Mouse (Mus musculus) mature B cell (primary cell): ENCODE results near the gene Lrp6.

Experiments used
- in situ Hi-C: fragments of 300-500 bp; cut with MboI; formaldehyde crosslinking; loops from 2 replicates; pipeline ENCODE4 v1.14.3; 2019

Lrp6 gene

GRCm38 (mm10) chr6:134533021-134533420, 33.7 kb downstream of the Lrp6 start:
- in situ Hi-C loops, result no loop called here

GRCm38 (mm10) chr6:134531950-134532349, 34.8 kb downstream of the Lrp6 start:
- in situ Hi-C loops, result no loop called here

- in situ Hi-C loops, result no loop called here
Measured at GRCm38 (mm10) chr6:134529340-134529739, 37.4 kb downstream of the Lrp6 start.

GRCm38 (mm10) chr6:134528396-134528795, 38.4 kb downstream of the Lrp6 start:
- in situ Hi-C loops, result no loop called here

- in situ Hi-C loops, result no loop called here
Measured at GRCm38 (mm10) chr6:134527596-134528128, 39.1 kb downstream of the Lrp6 start.

- in situ Hi-C loops, result no loop called here
Measured at GRCm38 (mm10) chr6:134526821-134527595, 39.8 kb downstream of the Lrp6 start.

GRCm38 (mm10) chr6:134526275-134526674, 40.5 kb downstream of the Lrp6 start:
- in situ Hi-C loops, result no loop called here

GRCm38 (mm10) chr6:134521411-134521810, 45.4 kb downstream of the Lrp6 start:
- in situ Hi-C loops, result no loop called here

- in situ Hi-C loops, result no loop called here
Measured at GRCm38 (mm10) chr6:134520821-134521220, 45.9 kb downstream of the Lrp6 start.

- in situ Hi-C loops, result no loop called here
Measured at GRCm38 (mm10) chr6:134518450-134518849, 48.3 kb downstream of the Lrp6 start.

- in situ Hi-C loops, result no loop called here
Measured at GRCm38 (mm10) chr6:134517141-134517540, 49.6 kb downstream of the Lrp6 start.

GRCm38 (mm10) chr6:134515416-134515815, 51.3 kb downstream of the Lrp6 start:
- in situ Hi-C loops, result no loop called here

GRCm38 (mm10) chr6:134513896-134514510, 52.8 kb downstream of the Lrp6 start:
- in situ Hi-C loops, result no loop called here

GRCm38 (mm10) chr6:134513011-134513410, 53.8 kb downstream of the Lrp6 start:
- in situ Hi-C loops, result no loop called here

- in situ Hi-C loops, result no loop called here
Measured at GRCm38 (mm10) chr6:134512478-134512877, 54.3 kb downstream of the Lrp6 start.

- in situ Hi-C loops, result no loop called here
Measured at GRCm38 (mm10) chr6:134511118-134511517, 55.6 kb downstream of the Lrp6 start.

GRCm38 (mm10) chr6:134510280-134510679, 56.5 kb downstream of the Lrp6 start:
- in situ Hi-C loops, result no loop called here

- in situ Hi-C loops, result no loop called here
Measured at GRCm38 (mm10) chr6:134509731-134510226, 57.0 kb downstream of the Lrp6 start.

GRCm38 (mm10) chr6:134504866-134505265, 61.9 kb downstream of the Lrp6 start:
- in situ Hi-C loops, result no loop called here

- in situ Hi-C loops, result no loop called here
Measured at GRCm38 (mm10) chr6:134502335-134502734, 64.4 kb downstream of the Lrp6 start.

GRCm38 (mm10) chr6:134500381-134501162, 66.2 kb downstream of the Lrp6 start:
- in situ Hi-C loops, result no loop called here

- in situ Hi-C loops, result no loop called here
Measured at GRCm38 (mm10) chr6:134499089-134499488, 67.7 kb downstream of the Lrp6 start.
